In genomic region chr15:103342415-103342814, GRCm38 (mm10) we compare ENCODE assay signal across 10 mouse cellular contexts. TPM values are rescaled to one million over a fixed set of nuclear protein-coding genes. Genes with fewer than 3 reads are reported as not detected.
DNase-seq lines count a peak whose midpoint lies in the region; ATAC-seq and TF ChIP-seq lines count a peak whose summit lies in the region.
"Had no signal": no experiment of that assay in that cellular context is flagged by ENCODE, and none has a peak within 500 bp of the region (broad histone marks: within the 10 kb centered on the region; RNA-seq: fewer than 3 reads in every experiment).

No protein-coding gene starts in this region.

- no peak overlapping the region for H3K4me3 ChIP-seq in kidney, embryonic 16.5 days (ENCODE audit: low read length)
- H3K4me3 ChIP-seq in stomach, postnatal 0 days (ENCODE audit: low read depth, low read length) = no peak overlapping the region
- H3K4me3 ChIP-seq: embryonic facial prominence, embryonic 13.5 days; myocyte had no signal

- peaks cover 27% of the 10 kb centered on the region; the same call in 1 of the 2 replicates for H3K27me3 ChIP-seq in kidney, embryonic 16.5 days (ENCODE audit: insufficient read depth, low read length)
- no peaks in the 10 kb centered on the region for H3K27me3 ChIP-seq in stomach, postnatal 0 days (ENCODE audit: control insufficient read depth, insufficient read depth, low read length)

- no peaks in the 10 kb centered on the region for H3K9me3 ChIP-seq in kidney, embryonic 16.5 days (ENCODE audit: low read length)
- no peaks in the 10 kb centered on the region for H3K9me3 ChIP-seq in stomach, postnatal 0 days (ENCODE audit: control insufficient read depth, low read length)
- H3K9me3 ChIP-seq: embryonic facial prominence, embryonic 13.5 days had no signal

- no peak overlapping the region for H3K4me2 ChIP-seq in kidney, embryonic 16.5 days (replicated peaks; ENCODE audit: low read depth, low read length)
- no peak overlapping the region for H3K4me2 ChIP-seq in stomach, postnatal 0 days (replicated peaks; ENCODE audit: low read depth)
- H3K4me2 ChIP-seq: embryonic facial prominence, embryonic 13.5 days had no signal

- no peak for ATAC-seq in kidney, embryonic 16.5 days (ENCODE audit: low FRiP score, low TSS enrichment)
- peak; percentile 36 for ATAC-seq in megakaryocyte-erythroid progenitor cell, adult 5-6 weeks (replicated peaks; ENCODE audit: low FRiP score, low TSS enrichment, poor library complexity, severe bottlenecking)
- no peak for ATAC-seq in stomach, postnatal 0 days (ENCODE audit: low FRiP score, low TSS enrichment)

- no peak overlapping the region for H3K9ac ChIP-seq in kidney, embryonic 16.5 days (replicated peaks; ENCODE audit: low read length)
- H3K9ac ChIP-seq in stomach, postnatal 0 days (ENCODE audit: low read length) = no peak overlapping the region
- H3K9ac ChIP-seq: embryonic facial prominence, embryonic 13.5 days had no signal

- no peak for TF ChIP-seq EP300 in stomach, postnatal 0 days (optimal IDR thresholded peaks at IDR 0.05)

- peaks cover 13% of the 10 kb centered on the region for H3K4me1 ChIP-seq in kidney, embryonic 16.5 days (ENCODE audit: insufficient read depth, low read length)
- H3K4me1 ChIP-seq in stomach, postnatal 0 days (replicated peaks; ENCODE audit: control insufficient read depth, insufficient read depth) = no peaks in the 10 kb centered on the region

- peaks cover 25% of the 10 kb centered on the region for H3K36me3 ChIP-seq in kidney, embryonic 16.5 days (ENCODE audit: insufficient read depth, low read length)
- H3K36me3 ChIP-seq in stomach, postnatal 0 days (ENCODE audit: control insufficient read depth, insufficient read depth, low read length) = 0 out of 2 replicates have a peak, but pooled peaks cover 5% of the 10 kb centered on the region

- peak; percentile 71 for DNase-seq in kidney, adult 18-20 months
- peak; percentile 82 for DNase-seq in ZHBTc4 (ENCODE audit: low read depth, low spot score)
- peak; percentile 95 for DNase-seq in embryo, embryonic 10.5 days (ENCODE audit: low spot score)
- peak; percentile 75 to 86 for DNase-seq in heart, postnatal 14 days
- DNase-seq in layer of hippocampus, postnatal 36 days = peak; percentile 64 to 77
- DNase-seq in stomach, postnatal 0 days (ENCODE audit: low spot score) = peak; percentile 77

- WGBS in kidney, embryonic 16.5 days = 25% methylated on average over 4 of the region's 4 CpGs
- 20% methylated on average over 4 of the region's 4 CpGs for WGBS in stomach, postnatal 0 days

- intact Hi-C loops in heart, postnatal 14 days (cut with DNase I) = no loop called here

- no peak overlapping the region for H3K27ac ChIP-seq in kidney, embryonic 16.5 days (ENCODE audit: low read length)
- H3K27ac ChIP-seq in stomach, postnatal 0 days (replicated peaks) = no peak overlapping the region
- H3K27ac ChIP-seq: embryonic facial prominence, embryonic 13.5 days had no signal

- TF ChIP-seq CTCF in stomach, postnatal 0 days (IDR thresholded peaks at IDR 0.05; ENCODE audit: low read depth) = peak; percentile 91

RNA-seq across cellular contexts. Expression of gene Zfp385a, which starts 2.5 kb away (rescaled TPM):
- 12.4 and 14.4 TPM in 2 replicates for polyA plus RNA-seq in kidney, embryonic 16.5 days (2015; fragmentation: Nextera tagmentation; extraction: Ambion mirVana)
- 10 to 100 TPM; 16.6 to 18.4 TPM for total RNA-seq in heart, postnatal 14 days (2021)
- 10 to 100 TPM; 38.7 to 39.7 TPM for total RNA-seq in layer of hippocampus, postnatal 36 days (2021)
- 23.4 and 28.7 TPM in 2 replicates for total RNA-seq in megakaryocyte-erythroid progenitor cell, adult 5-6 weeks (2014; fragmentation: Nextera tagmentation)
- total RNA-seq in megakaryocyte-erythroid progenitor cell, adult 5-6 weeks (2017) = 1.7 and 2.1 TPM in 2 replicates
- polyA plus RNA-seq in stomach, postnatal 0 days (2015; fragmentation: Nextera tagmentation; extraction: Ambion mirVana) = 6.0 and 7.4 TPM in 2 replicates

RNA-seq across cellular contexts. Expression of gene Itga5, which starts 24.1 kb away (rescaled TPM):
- 40.7 and 44.3 TPM in 2 replicates for polyA plus RNA-seq in kidney, embryonic 16.5 days (2015; fragmentation: Nextera tagmentation; extraction: Ambion mirVana)
- total RNA-seq in heart, postnatal 14 days (2021) = 10 to 100 TPM; 61.1 to 70.4 TPM
- total RNA-seq in layer of hippocampus, postnatal 36 days (2021) = 1 to 10 TPM; 1.4 to 1.9 TPM
- total RNA-seq in megakaryocyte-erythroid progenitor cell, adult 5-6 weeks (2014; fragmentation: Nextera tagmentation) = 51.5 and 56.4 TPM in 2 replicates
- total RNA-seq in megakaryocyte-erythroid progenitor cell, adult 5-6 weeks (2017) = 11.5 and 11.8 TPM in 2 replicates
- 28.7 and 36.2 TPM in 2 replicates for polyA plus RNA-seq in stomach, postnatal 0 days (2015; fragmentation: Nextera tagmentation; extraction: Ambion mirVana)

RNA-seq across cellular contexts. Expression of gene Gpr84, which starts 32.0 kb away (rescaled TPM):
- polyA plus RNA-seq in kidney, embryonic 16.5 days (2015; fragmentation: Nextera tagmentation; extraction: Ambion mirVana) = 0.30 and 0.67 TPM in 2 replicates
- not detected for total RNA-seq in heart, postnatal 14 days (2021)
- under 1 TPM; 0.25 to 0.66 TPM for total RNA-seq in layer of hippocampus, postnatal 36 days (2021)
- 0.49 TPM in 1 of 2 replicates, not detected in the other for total RNA-seq in megakaryocyte-erythroid progenitor cell, adult 5-6 weeks (2014; fragmentation: Nextera tagmentation)
- total RNA-seq in megakaryocyte-erythroid progenitor cell, adult 5-6 weeks (2017) = 0.34 and 1.3 TPM in 2 replicates
- 0.30 and 0.46 TPM in 2 replicates for polyA plus RNA-seq in stomach, postnatal 0 days (2015; fragmentation: Nextera tagmentation; extraction: Ambion mirVana)

Comparison
In these comparisons a context has a peak if more than half of its experiments do, and no peak if none do; other contexts are left out.
1. RNA of gene Itga5, which starts 24.1 kb away (total RNA-seq): 61.1 to 70.4 TPM in heart, postnatal 14 days and 11.5 to 56.4 TPM in megakaryocyte-erythroid progenitor cell, adult 5-6 weeks; 1.4 to 1.9 TPM in layer of hippocampus, postnatal 36 days; every median in the first group is over 4 times any median in the second.
2. Peak in every context shown above with its lines, with median percentiles within 50 percentile points of each other: DNase-seq.